Mouse (Mus musculus) regulatory T cell (primary cell): Measurements from ENCODE around the gene Cipc.

Source experiments
- in situ Hi-C: fragments of 300-600 bp; cut with MboI, MseI; formaldehyde crosslinking; loops from one replicate; pipeline ENCODE4 v1.15.1; 2025; ENCODE audit warnings: high pct_unique_total_duplicates

The Cipc gene

DNA sequence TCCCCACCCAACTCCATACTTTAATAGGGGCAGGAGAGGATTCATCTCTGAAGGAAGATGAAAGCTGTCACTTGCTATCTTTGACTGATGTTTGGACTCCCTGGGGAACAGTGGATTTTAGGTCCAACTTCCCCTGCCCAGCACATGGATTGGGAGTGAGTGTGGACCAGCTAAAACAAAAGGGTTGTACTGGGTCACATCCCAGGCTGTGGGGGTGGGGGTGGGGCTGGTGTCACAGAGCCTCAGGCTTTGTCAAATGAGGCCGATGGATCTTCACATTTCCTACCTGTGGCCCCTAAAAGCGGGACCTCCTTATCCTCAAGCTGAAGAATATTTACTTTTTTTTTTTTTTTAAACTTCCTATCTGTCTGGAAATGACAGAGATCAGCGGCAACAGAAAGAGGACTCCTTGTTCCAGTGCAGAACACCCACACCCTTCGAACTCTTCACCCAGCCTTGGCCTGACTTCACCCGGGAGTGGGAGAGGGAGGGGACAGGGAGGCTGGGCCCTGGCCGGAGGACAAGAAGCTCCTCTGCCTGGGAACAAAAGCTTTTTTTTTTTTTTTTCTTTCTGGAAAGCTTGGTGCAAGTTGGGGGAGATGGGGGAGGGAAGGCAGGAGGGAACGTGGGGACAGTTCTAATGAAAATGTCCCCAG is 14.8 kb upstream of the Cipc start:
- in situ Hi-C loops, result no loop called here

DNA sequence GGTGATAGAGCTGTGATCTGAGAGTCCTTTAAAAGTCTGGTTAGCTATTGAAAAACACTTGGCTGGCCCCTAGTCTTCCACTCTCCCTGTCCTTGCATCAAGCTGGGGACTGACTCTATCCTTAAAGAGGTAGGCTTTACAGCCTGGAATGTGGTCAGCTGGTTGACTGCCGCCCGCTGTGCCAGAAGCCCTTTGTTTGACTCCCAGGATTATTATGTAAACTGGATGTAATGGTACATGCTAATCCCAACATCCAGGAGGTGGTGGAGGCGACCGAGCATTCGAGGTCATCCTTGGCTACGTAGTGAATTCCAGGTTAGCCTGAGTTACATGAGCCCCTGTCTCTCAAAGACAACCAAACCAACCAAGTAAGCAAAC is 14.3 kb upstream of the Cipc start:
- in situ Hi-C loops, result no loop called here

DNA sequence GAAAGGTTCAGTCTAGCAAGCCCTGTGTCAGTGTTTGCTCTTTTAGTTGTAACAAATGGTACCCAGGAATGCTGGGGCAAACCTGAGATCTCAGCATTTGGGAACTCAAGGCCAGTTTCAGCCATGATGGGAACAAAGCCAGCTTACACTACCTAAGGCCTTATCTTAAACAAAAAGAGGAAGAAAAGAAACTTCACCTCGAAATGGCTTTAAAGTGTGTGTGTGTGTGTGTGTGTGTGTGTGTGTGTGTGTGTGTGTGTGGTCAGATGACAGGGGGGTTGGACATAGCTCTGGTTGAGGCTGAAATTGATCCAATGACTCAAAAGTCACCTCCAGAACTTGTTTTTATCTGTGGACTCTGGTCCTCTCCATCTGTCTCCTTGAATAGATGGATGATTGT is 12.1 kb upstream of the Cipc start:
- in situ Hi-C loops, result no loop called here

GRCm38 (mm10) chr12:86935692-86936282 is 11.1 kb upstream of the Cipc start:
- in situ Hi-C loops, result no loop called here

DNA sequence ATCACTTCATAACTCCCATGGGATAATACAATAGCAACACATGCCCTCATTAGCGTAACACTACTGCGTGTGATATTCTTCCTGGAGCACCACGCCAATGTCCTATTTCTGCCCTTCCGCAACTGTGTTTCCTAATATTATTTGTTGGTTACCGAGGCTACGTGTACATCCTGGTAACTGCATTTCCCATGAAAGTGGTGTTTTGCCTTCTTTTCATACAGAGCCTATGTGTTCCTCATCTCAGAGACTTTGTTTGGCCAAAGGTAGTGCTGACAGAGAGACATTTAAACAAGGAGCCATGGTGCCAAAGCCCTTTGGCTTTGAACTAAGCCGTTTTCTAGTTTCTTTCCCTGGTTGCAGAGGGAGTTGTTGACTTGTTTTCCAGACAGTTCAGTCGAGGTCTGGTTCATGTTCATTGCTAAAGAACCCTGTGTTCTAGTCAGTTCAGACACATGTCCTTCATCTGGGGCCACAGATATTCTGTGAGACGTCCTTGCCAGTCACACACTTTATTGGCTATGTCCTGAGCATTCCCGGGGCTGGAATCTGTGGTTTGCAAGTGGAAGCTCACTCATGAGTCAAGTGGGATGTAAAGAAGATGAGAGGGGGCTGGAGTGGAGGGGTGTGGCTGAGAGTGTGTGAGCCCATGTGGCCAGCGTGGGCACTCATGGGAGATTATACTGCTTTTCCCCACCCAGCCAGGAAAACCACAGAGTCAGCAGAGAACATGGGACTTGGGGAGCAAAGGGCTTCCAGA is 10.1 kb upstream of the Cipc start:
- in situ Hi-C loops, result no loop called here

GRCm38 (mm10) chr12:86938571-86938970 is 8.3 kb upstream of the Cipc start:
- in situ Hi-C loops, result no loop called here

DNA sequence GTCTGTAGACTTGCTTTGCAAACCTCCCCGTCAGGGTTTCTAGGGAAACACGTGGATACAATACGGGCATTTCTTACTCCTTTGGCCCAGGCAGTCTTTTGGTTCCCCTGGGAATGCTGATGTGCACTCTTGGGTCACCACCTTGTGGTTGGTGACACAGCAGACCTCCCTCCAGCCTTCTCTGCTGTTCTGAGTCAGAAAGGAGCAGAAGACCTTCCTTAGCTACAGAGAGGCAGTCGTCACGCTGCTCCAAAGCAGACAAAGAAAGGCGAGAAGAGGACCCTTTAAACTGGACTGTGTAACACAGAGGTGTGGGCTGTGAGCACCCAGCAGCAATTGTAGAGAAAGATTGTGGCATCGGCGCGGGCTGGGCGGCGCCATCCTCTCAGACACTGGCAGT is 5.7 kb upstream of the Cipc start:
- in situ Hi-C loops, result no loop called here

DNA sequence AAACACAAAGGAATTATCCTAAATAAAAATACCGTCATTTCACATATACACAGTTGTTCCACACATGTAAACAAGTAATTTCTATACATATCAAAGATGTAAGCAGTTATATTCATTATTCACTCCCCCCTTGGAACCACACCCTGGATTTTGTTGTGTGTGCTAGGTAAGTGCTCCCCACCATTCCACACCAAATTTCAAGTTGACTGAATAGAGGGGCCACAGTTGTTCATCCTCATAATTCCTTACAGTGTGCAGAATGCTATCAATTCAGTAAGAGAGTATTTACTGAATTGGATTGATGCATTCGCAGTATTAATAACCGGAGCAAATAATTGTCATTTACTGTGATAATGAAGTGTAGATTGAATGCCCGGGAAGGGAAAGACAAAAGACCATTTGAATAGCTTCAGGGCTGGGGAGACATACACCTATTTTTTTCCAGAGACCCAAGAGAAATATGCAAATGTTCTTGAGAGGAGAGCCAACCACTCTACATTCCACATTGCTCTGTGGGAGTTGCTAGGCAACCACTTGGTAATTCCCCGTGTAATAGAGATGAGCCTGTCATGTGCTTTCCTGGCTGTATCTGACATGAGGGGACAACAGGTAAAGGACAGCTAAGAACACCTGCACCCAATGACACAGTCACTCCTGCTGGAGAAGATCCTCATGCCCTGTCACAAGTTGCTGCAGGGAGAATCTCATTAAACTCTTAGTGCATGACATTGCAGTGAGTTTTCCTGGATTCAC is 4.9 kb upstream of the Cipc start:
- in situ Hi-C loops, result no loop called here

- in situ Hi-C loops, result no loop called here
These were observed 3.4 kb upstream of the Cipc start for GRCm38 (mm10) chr12:86943421-86943820.

DNA sequence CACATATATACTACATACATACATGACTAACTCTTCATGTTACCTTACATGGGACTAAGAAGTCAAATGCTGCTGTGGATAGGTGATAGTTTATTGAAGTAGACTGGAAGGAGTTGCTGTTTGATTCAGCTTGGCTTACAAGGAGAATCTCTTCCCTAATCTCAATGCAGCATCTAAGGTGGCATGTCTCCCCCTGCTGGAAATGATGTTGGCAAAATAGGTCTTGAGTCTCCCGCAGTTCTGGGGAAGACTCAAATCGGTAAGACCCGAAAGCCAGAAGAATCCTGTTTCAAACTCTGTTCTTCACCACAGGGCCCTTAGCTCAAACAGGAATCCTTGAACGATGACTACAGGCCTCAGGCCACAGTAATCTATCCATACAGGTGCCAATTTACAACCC is 1.7 kb upstream of the Cipc start:
- in situ Hi-C loops, result no loop called here

- in situ Hi-C loops, result no loop called here
These were observed 502 bp upstream of the Cipc start for GRCm38 (mm10) chr12:86946301-86946781.

GRCm38 (mm10) chr12:86947681-86948401 is 998 bp downstream of the Cipc start:
- in situ Hi-C loops, result no loop called here

DNA sequence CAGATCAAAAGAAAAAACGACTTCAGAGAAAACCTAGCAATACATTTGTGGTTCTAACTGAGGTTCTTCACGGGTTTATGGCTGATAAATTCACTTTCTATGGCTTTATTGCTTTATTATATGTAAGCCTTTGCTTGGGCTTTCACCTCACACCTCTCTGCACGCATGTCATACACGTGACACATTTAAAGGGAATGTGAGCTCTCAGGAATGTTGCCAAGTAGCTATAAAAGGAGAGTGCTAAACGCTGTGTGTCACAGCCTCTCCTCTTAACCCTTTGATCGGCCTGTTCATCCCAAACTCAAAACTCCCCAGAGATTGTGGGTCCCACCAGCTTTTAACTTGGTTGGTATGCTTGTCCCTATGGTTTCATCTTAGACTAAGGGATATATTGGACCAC is 1.8 kb downstream of the Cipc start:
- in situ Hi-C loops, result no loop called here

- in situ Hi-C loops, result no loop called here
These were observed 2.7 kb downstream of the Cipc start for GRCm38 (mm10) chr12:86949501-86949900.

DNA sequence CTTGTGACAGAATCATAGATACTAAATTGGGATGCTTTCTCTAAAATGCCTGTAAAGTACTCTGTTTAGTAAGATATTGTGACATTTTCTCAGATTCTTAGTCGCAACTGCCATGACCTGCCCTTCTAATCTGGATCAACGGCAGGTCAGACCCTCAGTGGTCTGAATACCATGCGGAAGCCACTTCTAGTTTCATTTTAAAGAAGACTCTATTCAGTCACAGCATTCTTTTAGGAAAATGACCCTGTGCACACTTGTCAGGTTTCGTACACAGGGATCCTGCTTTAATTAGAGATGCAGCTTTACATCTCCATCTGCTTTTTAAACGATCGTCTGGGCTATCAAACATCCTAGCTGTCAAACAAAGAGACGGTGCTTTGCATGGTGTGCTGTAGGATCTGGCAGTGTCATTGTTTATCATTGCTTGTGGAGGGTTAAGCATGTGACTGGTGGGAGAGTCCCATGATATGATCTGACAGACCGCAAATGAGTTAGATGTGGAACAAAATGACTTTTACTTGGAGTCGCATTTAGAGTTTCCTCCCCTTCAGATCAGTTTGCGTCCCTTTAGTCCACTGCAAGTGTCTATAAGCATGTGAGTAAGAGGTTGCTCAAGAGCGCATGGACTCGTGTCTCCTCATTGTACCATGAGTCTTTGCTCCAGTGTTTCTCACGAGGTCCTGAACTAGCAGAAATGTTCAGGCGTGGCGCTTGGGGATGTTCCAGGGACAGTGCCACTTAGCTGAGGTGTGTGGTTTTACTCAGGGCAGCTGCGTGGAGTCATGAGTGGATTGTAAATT is 3.5 kb downstream of the Cipc start:
- in situ Hi-C loops, result no loop called here

GRCm38 (mm10) chr12:86950961-86951360 is 4.1 kb downstream of the Cipc start:
- in situ Hi-C loops, result no loop called here

- in situ Hi-C loops, result no loop called here
These were observed 5.5 kb downstream of the Cipc start for GRCm38 (mm10) chr12:86952331-86952850.

GRCm38 (mm10) chr12:86955894-86956293 is 9.1 kb downstream of the Cipc start:
- in situ Hi-C loops, result no loop called here

DNA sequence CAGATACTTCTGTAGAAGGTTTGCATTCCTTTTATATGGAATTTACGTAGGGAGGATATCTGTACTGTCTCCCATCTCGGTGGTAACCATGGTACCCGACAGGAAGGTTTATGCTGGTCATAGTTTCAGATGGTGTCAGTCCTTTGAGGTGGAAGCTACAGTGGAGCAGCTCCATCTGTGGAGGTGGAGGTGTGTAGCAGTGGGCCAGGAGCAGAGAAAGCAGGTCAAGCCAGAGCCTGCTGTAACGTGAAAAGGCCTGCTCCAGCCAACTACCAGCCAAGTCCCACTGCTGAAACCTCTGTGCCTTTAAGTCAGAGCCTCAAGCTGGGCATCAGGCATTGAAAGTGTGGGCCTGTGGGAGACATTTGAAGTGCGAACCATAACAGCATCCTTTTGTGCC is 11.7 kb downstream of the Cipc start:
- in situ Hi-C loops, result no loop called here

DNA sequence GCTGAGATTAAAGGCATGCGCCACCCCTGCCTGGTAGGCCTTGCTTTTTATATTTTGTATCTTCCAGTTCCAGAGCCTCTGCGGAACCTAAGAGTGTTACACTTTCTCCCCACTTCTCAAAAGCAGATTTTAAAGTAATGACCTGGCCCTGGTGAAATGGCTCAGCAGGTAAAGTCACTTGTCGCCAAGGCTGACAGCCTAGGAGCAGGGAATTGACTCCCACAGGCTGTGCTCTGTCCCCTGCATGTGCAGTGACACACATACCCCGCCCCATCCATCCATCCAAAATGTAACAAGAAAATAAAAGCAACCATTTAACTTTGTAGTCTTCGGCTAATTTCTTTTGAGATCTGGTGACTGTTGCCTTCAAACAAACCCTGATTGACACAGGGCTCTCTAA is 12.8 kb downstream of the Cipc start:
- in situ Hi-C loops, result loop anchor here (10.0 kb wide), 1 partner anchor 305 kb away; the partner anchor contains the start of genes Ahsa1 and Vipas39
